Mouse (Mus musculus) hindbrain, embryonic 12.5 days (tissue): ENCODE measurements at regions not wholly inside any gene's neighbourhood (a gene's known extent, or its start where the extent isn't known, plus 50 kb on each side); places are given as distances from the start of the nearest gene placed in this dataset.

Source experiments
- ATAC-seq: fragments of 200-750 bp; cut with Nextera tagmentation; 2 replicates; pipeline ENCODE4 v1.8.0; 2017; ENCODE audit warnings: moderate TSS enrichment; ENCODE audit not compliant: low FRiP score
- H3K27ac ChIP-seq: fragments of 300-500 bp; sonication (generic); 2 replicates; pipeline ENCODE4 v1.5.1; 2016; ENCODE audit warnings: mild to moderate bottlenecking
- H3K27me3 ChIP-seq: fragments of 300-500 bp; sonication (generic); 2 replicates; pipeline ENCODE4 v1.6.1; 2016; ENCODE audit warnings: mild to moderate bottlenecking
- H3K36me3 ChIP-seq: fragments of 300-500 bp; sonication (generic); 2 replicates; pipeline ENCODE4 v1.6.1; 2016; ENCODE audit warnings: mild to moderate bottlenecking
- H3K4me1 ChIP-seq: fragments of 300-500 bp; sonication (generic); 2 replicates; pipeline ENCODE4 v1.6.1; 2016
- H3K4me2 ChIP-seq: fragments of 300-500 bp; sonication (generic); replicated peaks from 2 replicates; pipeline ENCODE4 v1.6.1; 2016; ENCODE audit warnings: mild to moderate bottlenecking
- H3K4me3 ChIP-seq: fragments of 300-500 bp; sonication (generic); 2 replicates; pipeline ENCODE4 v1.5.1; 2016; ENCODE audit warnings: mild to moderate bottlenecking
- H3K9ac ChIP-seq: fragments of 300-500 bp; sonication (generic); 2 replicates; pipeline ENCODE4 v1.6.1; 2016; ENCODE audit warnings: mild to moderate bottlenecking, moderate library complexity
- H3K9me3 ChIP-seq: fragments of 300-500 bp; sonication (generic); replicated peaks from 2 replicates; pipeline ENCODE4 v1.6.1; 2016; ENCODE audit warnings: mild to moderate bottlenecking
- WGBS: fragments of 180-500 bp; shearing (Covaris S2); methylation state at CpG from one replicate; pipeline ENCODE4 v1.1.7; 2016; 5-methylcytosine and 5-hydroxymethylcytosine counted together

GRCm38 (mm10) chr4:55292277-55292676 lies 57.6 kb upstream of the Rad23b start:
- ATAC-seq = no peak
- no peaks in the 10 kb centered on the region for H3K27me3 ChIP-seq
- 87% methylated on average over 5 of the region's 5 CpGs for WGBS
- H3K36me3 ChIP-seq = no peaks in the 10 kb centered on the region
- H3K4me2 ChIP-seq = no peak overlapping the region
- no peaks in the 10 kb centered on the region for H3K9me3 ChIP-seq
- no peak overlapping the region for H3K4me3 ChIP-seq
- H3K27ac ChIP-seq = no peak overlapping the region
- peaks cover 17% of the 10 kb centered on the region for H3K4me1 ChIP-seq
- no peak overlapping the region for H3K9ac ChIP-seq

- Histone ChIP-seq H3K27ac (no peak overlapping the region), H3K4me1 (peaks cover 17% of the 10 kb centered on the region)
- WGBS = 40% methylated on average over 4 of the region's 4 CpGs
Observed at GRCm38 (mm10) chr4:55292701-55293100, 57.1 kb upstream of the Rad23b start.

GRCm38 (mm10) chr4:55293347-55294079 lies 56.3 kb upstream of the Rad23b start:
- H3K27me3 ChIP-seq = peaks cover 5% of the 10 kb centered on the region; the same call in 1 of the 2 replicates
- H3K4me1 ChIP-seq = peaks cover 17% of the 10 kb centered on the region
- H3K4me3 ChIP-seq = no peak overlapping the region
- peak overlapping the region; percentile 57 for H3K4me2 ChIP-seq
- no peaks in the 10 kb centered on the region for H3K36me3 ChIP-seq
- H3K27ac ChIP-seq = peak overlapping the region; percentile 91
- WGBS = 23% methylated on average over 5 of the region's 5 CpGs
- ATAC-seq = no peak
- H3K9ac ChIP-seq = no peak overlapping the region
- no peaks in the 10 kb centered on the region for H3K9me3 ChIP-seq

More at GRCm38 (mm10) chr4:55292701-55293100, 57.1 kb upstream of the Rad23b start:
- H3K36me3 ChIP-seq = no peaks in the 10 kb centered on the region
- H3K4me2 ChIP-seq = no peak overlapping the region
- no peak overlapping the region for H3K4me3 ChIP-seq
- H3K9me3 ChIP-seq = no peaks in the 10 kb centered on the region
- ATAC-seq = no peak
- no peak overlapping the region for H3K9ac ChIP-seq
- peaks cover under 1% of the 10 kb centered on the region; the same call in 1 of the 2 replicates for H3K27me3 ChIP-seq

- peak; percentile 94 for ATAC-seq
- under 1% methylated on average over 14 of the region's 14 CpGs for WGBS
- peak overlapping the region; percentile 57 for H3K4me2 ChIP-seq
Observed at GRCm38 (mm10) chr4:55294255-55294687, 55.6 kb upstream of the Rad23b start.

GRCm38 (mm10) chr4:55297841-55298240 lies 52.0 kb upstream of the Rad23b start:
- H3K4me2 ChIP-seq = no peak overlapping the region
- no peak overlapping the region for H3K4me3 ChIP-seq
- H3K36me3 ChIP-seq = no peaks in the 10 kb centered on the region
- no peak overlapping the region for H3K9ac ChIP-seq
- no peak overlapping the region for H3K27ac ChIP-seq
- 80% methylated on average over 3 of the region's 3 CpGs for WGBS
- peaks cover 5% of the 10 kb centered on the region; the same call in 1 of the 2 replicates for H3K27me3 ChIP-seq
- H3K9me3 ChIP-seq = no peaks in the 10 kb centered on the region
- ATAC-seq = no peak
- H3K4me1 ChIP-seq = peaks cover 14% of the 10 kb centered on the region

More at GRCm38 (mm10) chr4:55294255-55294687, 55.6 kb upstream of the Rad23b start:
- Histone ChIP-seq H3K36me3 (no peaks in the 10 kb centered on the region), H3K4me1 (peaks cover 17% of the 10 kb centered on the region), H3K27me3 (peaks cover 5% of the 10 kb centered on the region; the same call in 1 of the 2 replicates), H3K27ac (peak overlapping the region; percentile 91), H3K9ac (peak overlapping the region; percentile 59), H3K4me3 (peak overlapping the region; percentile 31), H3K9me3 (no peaks in the 10 kb centered on the region)
